28 mouse cellular contexts compared by ENCODE assay signal in the genomic region with DNA sequence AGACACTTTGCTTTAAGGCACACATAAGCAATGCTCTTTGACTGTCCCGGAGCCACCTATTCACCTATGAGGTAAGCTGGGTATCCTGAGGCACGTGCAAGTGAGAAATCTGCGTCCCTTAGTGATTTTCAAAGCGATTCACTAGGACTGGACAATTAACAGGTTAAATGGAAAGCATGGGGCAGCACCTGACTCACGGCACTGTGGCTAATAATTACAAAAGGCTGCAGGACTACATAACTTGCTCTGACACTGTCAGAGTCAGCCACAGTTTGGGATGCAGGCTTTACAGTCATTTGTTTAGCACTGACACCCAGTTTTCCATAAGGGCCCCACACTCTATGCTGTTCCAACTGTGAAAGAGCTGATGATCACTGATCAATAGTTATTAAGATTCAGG. TPM values are rescaled to one million over a fixed set of nuclear protein-coding genes. Genes with fewer than 3 reads are reported as not detected.
DNase-seq lines count a peak whose midpoint lies in the region; ATAC-seq and TF ChIP-seq lines count a peak whose summit lies in the region.
"Had no signal": no experiment of that assay in that cellular context is flagged by ENCODE, and none has a peak within 500 bp of the region (broad histone marks: within the 10 kb centered on the region; RNA-seq: fewer than 3 reads in every experiment).

No protein-coding gene starts in this region.

- no peak for TF ChIP-seq CTCF in kidney, adult 2 months (conservative IDR thresholded peaks at IDR 0.05; ENCODE audit: insufficient read depth, insufficient read length, low read depth, low read length)
- TF ChIP-seq CTCF in stomach, postnatal 0 days (IDR thresholded peaks at IDR 0.05; ENCODE audit: low read depth), result no peak

- no peak overlapping the region for H3K4me3 ChIP-seq in kidney, adult 2 months (ENCODE audit: insufficient read depth, low read depth, low read length)
- no peak overlapping the region for H3K4me3 ChIP-seq in kidney, embryonic 15.5 days (replicated peaks)
- H3K4me3 ChIP-seq in heart, embryonic 12.5 days, result no peak overlapping the region
- no peak overlapping the region for H3K4me3 ChIP-seq in stomach, postnatal 0 days (ENCODE audit: low read depth, low read length)
- H3K4me3 ChIP-seq: embryonic facial prominence, embryonic 10.5 days; embryonic facial prominence, embryonic 15.5 days; forebrain, embryonic 12.5 days; heart, embryonic 15.5 days; hindbrain, embryonic 12.5 days; intestine, embryonic 15.5 days; left cerebral cortex, adult 2 months; limb, embryonic 13.5 days; liver, embryonic 12.5 days; midbrain, embryonic 13.5 days; neural tube, embryonic 13.5 days had no signal

- peak overlapping the region; percentile 31; the same call in 1 of the 2 replicates for H3K4me2 ChIP-seq in kidney, embryonic 15.5 days
- no peak overlapping the region for H3K4me2 ChIP-seq in heart, embryonic 12.5 days
- no peak overlapping the region for H3K4me2 ChIP-seq in stomach, postnatal 0 days (replicated peaks; ENCODE audit: low read depth)
- H3K4me2 ChIP-seq: embryonic facial prominence, embryonic 15.5 days; forebrain, embryonic 12.5 days; heart, embryonic 15.5 days; hindbrain, embryonic 12.5 days; intestine, embryonic 15.5 days; limb, embryonic 13.5 days; liver, embryonic 12.5 days; midbrain, embryonic 13.5 days; neural tube, embryonic 13.5 days had no signal

- peak; percentile 84 for ATAC-seq in kidney, embryonic 15.5 days (replicated peaks; ENCODE audit: low FRiP score)
- no peak for ATAC-seq in heart, embryonic 12.5 days (ENCODE audit: insufficient number of reproducible peaks, low FRiP score)
- ATAC-seq in stomach, postnatal 0 days (ENCODE audit: low FRiP score, low TSS enrichment), result no peak
- ATAC-seq: forebrain, postnatal 0 days; hindbrain, postnatal 0 days; intestine, embryonic 15.5 days; liver, embryonic 12.5 days; liver, postnatal 0 days; midbrain, embryonic 13.5 days had no signal

- 38% methylated on average over 5 of the region's 5 CpGs for WGBS in kidney, adult 2 months
- 73% methylated on average over 5 of the region's 5 CpGs for WGBS in kidney, embryonic 15.5 days
- WGBS in heart, embryonic 12.5 days, result 78% methylated on average over 5 of the region's 5 CpGs
- WGBS in stomach, postnatal 0 days, result 75% methylated on average over 5 of the region's 5 CpGs

- no peak for TF ChIP-seq POLR2A in kidney, adult 2 months (IDR thresholded peaks at IDR 0.05; ENCODE audit: low read depth, low read length)

- H3K4me1 ChIP-seq in kidney, adult 2 months (ENCODE audit: control insufficient read depth, insufficient read depth, low read length), result peaks cover 31% of the 10 kb centered on the region
- H3K4me1 ChIP-seq in kidney, embryonic 15.5 days, result peaks cover 8% of the 10 kb centered on the region
- H3K4me1 ChIP-seq in heart, embryonic 12.5 days (replicated peaks), result peaks cover 33% of the 10 kb centered on the region
- H3K4me1 ChIP-seq in stomach, postnatal 0 days (replicated peaks; ENCODE audit: control insufficient read depth, insufficient read depth), result no peaks in the 10 kb centered on the region
- H3K4me1 ChIP-seq: forebrain, embryonic 12.5 days; hindbrain, embryonic 12.5 days; intestine, embryonic 15.5 days had no signal

- H3K9me3 ChIP-seq in kidney, embryonic 15.5 days (replicated peaks), result no peaks in the 10 kb centered on the region
- H3K9me3 ChIP-seq in heart, embryonic 12.5 days (replicated peaks), result no peaks in the 10 kb centered on the region
- no peaks in the 10 kb centered on the region for H3K9me3 ChIP-seq in stomach, postnatal 0 days (ENCODE audit: control insufficient read depth, low read length)
- H3K9me3 ChIP-seq: embryonic facial prominence, embryonic 10.5 days; embryonic facial prominence, embryonic 15.5 days; forebrain, embryonic 12.5 days; heart, embryonic 15.5 days; hindbrain, embryonic 12.5 days; intestine, embryonic 15.5 days; liver, embryonic 12.5 days; midbrain, embryonic 13.5 days; neural tube, embryonic 13.5 days had no signal

- peak; percentile 84 for DNase-seq in kidney, adult 2 months
- DNase-seq in kidney, postnatal 25 days, result peak; percentile 65 to 77
- DNase-seq in testis, postnatal 14 days (ENCODE audit: low spot score), result no peak
- no peak for DNase-seq in stomach, postnatal 0 days (ENCODE audit: low spot score)
- DNase-seq: adrenal gland, postnatal 10 days; B cell, adult 2 months; cerebellum, adult 8-10 months; cerebellum, postnatal 25 days; forebrain, postnatal 0 days; gastrocnemius, postnatal 10 days; liver, postnatal 0 days; retina, postnatal 1 day; thymus, postnatal 4 days had no signal

- H3K27ac ChIP-seq in kidney, adult 2 months (ENCODE audit: insufficient read depth, low read depth, low read length), result peak overlapping the region; percentile 83
- peak overlapping the region; percentile 58 for H3K27ac ChIP-seq in kidney, embryonic 15.5 days
- H3K27ac ChIP-seq in heart, embryonic 12.5 days (ENCODE audit: poor library complexity, severe bottlenecking), result no peak overlapping the region
- no peak overlapping the region for H3K27ac ChIP-seq in stomach, postnatal 0 days (replicated peaks)
- H3K27ac ChIP-seq: embryonic facial prominence, embryonic 10.5 days; embryonic facial prominence, embryonic 15.5 days; forebrain, embryonic 12.5 days; heart, embryonic 15.5 days; hindbrain, embryonic 12.5 days; hindbrain, postnatal 0 days; intestine, embryonic 15.5 days; left cerebral cortex, adult 2 months; limb, embryonic 13.5 days; liver, embryonic 12.5 days; macrophage; midbrain, embryonic 13.5 days; neural tube, embryonic 13.5 days had no signal

- H3K36me3 ChIP-seq in kidney, adult 2 months (ENCODE audit: control insufficient read depth, insufficient read depth, low read length), result no peaks in the 10 kb centered on the region; the same call in 1 of the 2 replicates
- peaks cover 28% of the 10 kb centered on the region for H3K36me3 ChIP-seq in kidney, embryonic 15.5 days
- peaks cover 31% of the 10 kb centered on the region for H3K36me3 ChIP-seq in heart, embryonic 12.5 days
- H3K36me3 ChIP-seq in stomach, postnatal 0 days (ENCODE audit: control insufficient read depth, insufficient read depth, low read length), result no peaks in the 10 kb centered on the region; the same call in 1 of the 2 replicates
- H3K36me3 ChIP-seq: intestine, embryonic 15.5 days; liver, embryonic 12.5 days; midbrain, embryonic 13.5 days; neural tube, embryonic 13.5 days had no signal

- no peak for TF ChIP-seq EP300 in stomach, postnatal 0 days (optimal IDR thresholded peaks at IDR 0.05)

- H3K27me3 ChIP-seq in kidney, adult 2 months (replicated peaks; ENCODE audit: control insufficient read depth, insufficient read depth, low read length), result no peaks in the 10 kb centered on the region
- no peaks in the 10 kb centered on the region for H3K27me3 ChIP-seq in kidney, embryonic 15.5 days
- H3K27me3 ChIP-seq in heart, embryonic 12.5 days (replicated peaks), result no peaks in the 10 kb centered on the region
- H3K27me3 ChIP-seq in stomach, postnatal 0 days (ENCODE audit: control insufficient read depth, insufficient read depth, low read length), result no peaks in the 10 kb centered on the region
- H3K27me3 ChIP-seq: embryonic facial prominence, embryonic 15.5 days; forebrain, embryonic 12.5 days; heart, embryonic 15.5 days; hindbrain, embryonic 12.5 days; intestine, embryonic 15.5 days; limb, embryonic 13.5 days; liver, embryonic 12.5 days; midbrain, embryonic 13.5 days; neural tube, embryonic 13.5 days had no signal

- no peak overlapping the region for H3K9ac ChIP-seq in kidney, embryonic 15.5 days
- no peak overlapping the region for H3K9ac ChIP-seq in heart, embryonic 12.5 days
- no peak overlapping the region for H3K9ac ChIP-seq in stomach, postnatal 0 days (ENCODE audit: low read length)
- H3K9ac ChIP-seq: embryonic facial prominence, embryonic 15.5 days; forebrain, embryonic 12.5 days; forebrain, postnatal 0 days; heart, embryonic 15.5 days; hindbrain, embryonic 12.5 days; intestine, embryonic 15.5 days; limb, embryonic 13.5 days; liver, embryonic 12.5 days; liver, postnatal 0 days; midbrain, embryonic 13.5 days; neural tube, embryonic 13.5 days had no signal

RNA-seq across cellular contexts. Expression of a gene that starts 9.1 kb away (rescaled TPM):
- 29.6 and 31.2 TPM in 2 replicates for polyA plus RNA-seq in kidney, adult 2 months (2012; rRNA removed)
- 15.9 and 17.4 TPM in 2 replicates for polyA plus RNA-seq in kidney, embryonic 15.5 days (2015; fragmentation: Nextera tagmentation; extraction: Ambion mirVana)
- 15.3 and 17.6 TPM in 2 replicates for polyA plus RNA-seq in heart, embryonic 12.5 days (2016; fragmentation: Nextera tagmentation; extraction: Ambion mirVana)
- polyA plus RNA-seq in stomach, postnatal 0 days (2015; fragmentation: Nextera tagmentation; extraction: Ambion mirVana), result 20.7 and 21.0 TPM in 2 replicates
- polyA plus RNA-seq: macrophage had no signal

Comparison
In these comparisons a context has a peak if more than half of its experiments do, and no peak if none do; other contexts are left out.
1. DNase-seq: peak in kidney, adult 2 months (single experiment) and kidney, postnatal 25 days (2 of 2); none in testis, postnatal 14 days (single experiment) and stomach, postnatal 0 days (single experiment).
2. H3K27ac ChIP-seq: peak in kidney, adult 2 months (single experiment) and kidney, embryonic 15.5 days (single experiment); none in heart, embryonic 12.5 days (single experiment) and stomach, postnatal 0 days (single experiment).